Mouse (Mus musculus): ENCODE measurements at regions not wholly inside any gene's neighbourhood (a gene's known extent, or its start where the extent isn't known, plus 50 kb on each side); places are given as distances from the start of the nearest gene placed in this dataset.

- 83% methylated on average over 3 of the region's 3 CpGs for WGBS
These were observed 123.7 kb upstream of the Map3k1 start for GRCm38 (mm10) chr13:111932464-111932863.

DNA sequence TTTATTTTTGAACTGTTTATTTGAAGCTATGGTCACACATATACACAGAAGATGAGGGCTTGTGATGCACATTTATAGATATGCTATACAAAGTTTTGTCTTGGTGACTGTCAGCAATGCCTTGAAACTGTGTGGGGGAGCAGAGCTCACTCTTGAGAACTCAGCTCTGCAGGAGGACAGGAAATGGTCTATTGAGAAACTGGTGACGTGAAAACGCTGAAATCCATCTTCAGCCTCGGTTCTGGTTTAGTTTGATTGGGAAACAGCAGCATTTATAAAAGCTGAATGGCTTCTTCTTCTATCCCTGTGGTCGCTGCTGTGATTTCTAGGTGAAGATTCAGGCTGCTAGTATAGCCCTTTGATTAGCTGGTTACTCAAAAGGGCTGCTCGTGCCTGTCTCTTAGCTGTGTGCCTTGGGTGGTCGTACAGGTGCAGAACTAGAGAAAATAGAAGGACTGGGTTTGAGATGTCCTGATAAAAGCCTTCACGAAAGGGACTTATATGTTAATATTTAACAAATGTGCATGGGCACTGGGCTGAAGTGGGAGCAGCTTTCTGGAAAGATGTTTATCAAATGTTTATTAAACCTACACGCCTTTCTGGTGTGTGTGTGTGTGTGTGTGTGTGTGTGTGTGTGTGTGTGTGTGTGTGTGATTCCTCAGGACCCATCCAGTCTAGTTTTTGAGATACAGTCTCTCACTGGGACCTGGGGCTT, 124.9 kb upstream of the Map3k1 start:
- H3K4me2 ChIP-seq = no peak overlapping the region
- no peak overlapping the region for H3K4me3 ChIP-seq
- 68% methylated on average over 8 of the region's 8 CpGs for WGBS
- no peak overlapping the region for H3K27ac ChIP-seq
- no peaks in the 10 kb centered on the region for H3K36me3 ChIP-seq
- no peak for ATAC-seq (ENCODE audit: insufficient number of reproducible peaks, insufficient read depth, low FRiP score, low TSS enrichment, low read depth)
- H3K9ac ChIP-seq = no peak overlapping the region
- H3K27me3 ChIP-seq = no peaks in the 10 kb centered on the region
- H3K4me1 ChIP-seq = peaks cover 9% of the 10 kb centered on the region
- no peaks in the 10 kb centered on the region for H3K9me3 ChIP-seq

More at GRCm38 (mm10) chr13:111932464-111932863, 123.7 kb upstream of the Map3k1 start:
- no peak overlapping the region for H3K4me2 ChIP-seq
- H3K4me1 ChIP-seq = peaks cover 9% of the 10 kb centered on the region
- no peaks in the 10 kb centered on the region for H3K36me3 ChIP-seq
- no peaks in the 10 kb centered on the region for H3K27me3 ChIP-seq
- H3K27ac ChIP-seq = no peak overlapping the region
- no peak overlapping the region for H3K9ac ChIP-seq
- no peak for ATAC-seq (ENCODE audit: insufficient number of reproducible peaks, insufficient read depth, low FRiP score, low TSS enrichment, low read depth)
- H3K4me3 ChIP-seq = no peak overlapping the region
- no peaks in the 10 kb centered on the region for H3K9me3 ChIP-seq

- H3K9ac ChIP-seq = no peak overlapping the region
- ATAC-seq (ENCODE audit: insufficient number of reproducible peaks, insufficient read depth, low FRiP score, low TSS enrichment, low read depth) = no peak
- no peaks in the 10 kb centered on the region for H3K27me3 ChIP-seq
- H3K4me3 ChIP-seq = no peak overlapping the region
- WGBS = 70% methylated on average over 1 of the region's 1 CpGs
- no peaks in the 10 kb centered on the region for H3K9me3 ChIP-seq
- peaks cover 9% of the 10 kb centered on the region for H3K4me1 ChIP-seq
- H3K4me2 ChIP-seq = no peak overlapping the region
- no peaks in the 10 kb centered on the region for H3K36me3 ChIP-seq
- no peak overlapping the region for H3K27ac ChIP-seq
These were observed 126.9 kb upstream of the Map3k1 start for GRCm38 (mm10) chr13:111935721-111936080.

GRCm38 (mm10) chr13:111936081-111936857, 127.5 kb upstream of the Map3k1 start:
- Histone ChIP-seq H3K9me3 (no peaks in the 10 kb centered on the region), H3K4me3 (no peak overlapping the region), H3K9ac (no peak overlapping the region), H3K4me2 (no peak overlapping the region), H3K27ac (no peak overlapping the region), H3K4me1 (peaks cover 9% of the 10 kb centered on the region), H3K27me3 (no peaks in the 10 kb centered on the region), H3K36me3 (no peaks in the 10 kb centered on the region)
- WGBS = 54% methylated on average over 9 of the region's 9 CpGs
- ATAC-seq (ENCODE audit: insufficient number of reproducible peaks, insufficient read depth, low FRiP score, low TSS enrichment, low read depth) = 0 out of 2 replicates have a peak, but pooled peaks have one; percentile 32

- Histone ChIP-seq H3K9me3 (no peaks in the 10 kb centered on the region), H3K27me3 (no peaks in the 10 kb centered on the region), H3K4me3 (no peak overlapping the region), H3K4me2 (no peak overlapping the region), H3K4me1 (peaks cover 9% of the 10 kb centered on the region), H3K36me3 (no peaks in the 10 kb centered on the region), H3K9ac (no peak overlapping the region), H3K27ac (no peak overlapping the region)
- ATAC-seq (ENCODE audit: insufficient number of reproducible peaks, insufficient read depth, low FRiP score, low TSS enrichment, low read depth) = no peak
- 61% methylated on average over 8 of the region's 8 CpGs for WGBS
These were observed 128.2 kb upstream of the Map3k1 start for GRCm38 (mm10) chr13:111936983-111937382.

GRCm38 (mm10) chr13:111938896-111939422, 130.2 kb upstream of the Map3k1 start:
- 58% methylated on average over 8 of the region's 8 CpGs for WGBS
- ATAC-seq (ENCODE audit: insufficient number of reproducible peaks, insufficient read depth, low FRiP score, low TSS enrichment, low read depth) = no peak

GRCm38 (mm10) chr13:111939534-111940115, 130.8 kb upstream of the Map3k1 start:
- WGBS = 48% methylated on average over 6 of the region's 6 CpGs
- Histone ChIP-seq H3K4me2 (no peak overlapping the region), H3K9ac (no peak overlapping the region), H3K36me3 (no peaks in the 10 kb centered on the region), H3K27ac (no peak overlapping the region), H3K27me3 (no peaks in the 10 kb centered on the region), H3K4me3 (no peak overlapping the region), H3K4me1 (peaks cover 23% of the 10 kb centered on the region), H3K9me3 (no peaks in the 10 kb centered on the region)
- ATAC-seq (ENCODE audit: insufficient number of reproducible peaks, insufficient read depth, low FRiP score, low TSS enrichment, low read depth) = no peak

More at GRCm38 (mm10) chr13:111938896-111939422, 130.2 kb upstream of the Map3k1 start:
- H3K27me3 ChIP-seq = no peaks in the 10 kb centered on the region
- H3K4me2 ChIP-seq = no peak overlapping the region
- H3K4me1 ChIP-seq = peaks cover 16% of the 10 kb centered on the region
- H3K9ac ChIP-seq = no peak overlapping the region
- H3K9me3 ChIP-seq = no peaks in the 10 kb centered on the region
- no peak overlapping the region for H3K4me3 ChIP-seq
- no peaks in the 10 kb centered on the region for H3K36me3 ChIP-seq
- no peak overlapping the region for H3K27ac ChIP-seq

DNA sequence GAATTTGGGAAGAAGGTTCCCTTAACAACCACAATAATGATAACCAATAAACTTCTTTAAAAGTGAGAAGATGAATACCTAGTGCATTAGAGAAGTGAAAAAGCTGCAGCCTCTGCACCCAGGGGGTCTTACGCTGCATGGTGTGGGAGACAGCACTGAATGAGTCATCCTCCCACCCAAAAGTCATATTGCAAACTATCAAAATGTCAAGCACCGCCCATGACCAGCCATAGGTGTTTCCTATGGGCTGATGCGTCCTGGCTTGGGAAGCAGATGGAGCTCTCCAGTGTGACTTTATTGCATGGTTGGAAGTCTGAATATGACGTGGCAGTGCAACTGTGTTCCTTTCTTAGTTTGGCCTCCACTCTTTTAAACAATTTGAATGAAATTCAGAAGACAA, 131.5 kb upstream of the Map3k1 start:
- no peaks in the 10 kb centered on the region for H3K36me3 ChIP-seq
- no peaks in the 10 kb centered on the region for H3K27me3 ChIP-seq
- WGBS = 90% methylated on average over 4 of the region's 4 CpGs
- H3K9ac ChIP-seq = no peak overlapping the region
- ATAC-seq (ENCODE audit: insufficient number of reproducible peaks, insufficient read depth, low FRiP score, low TSS enrichment, low read depth) = no peak
- no peak overlapping the region for H3K4me3 ChIP-seq
- no peaks in the 10 kb centered on the region for H3K9me3 ChIP-seq
- H3K27ac ChIP-seq = no peak overlapping the region
- H3K4me2 ChIP-seq = no peak overlapping the region
- H3K4me1 ChIP-seq = peaks cover 26% of the 10 kb centered on the region

- no peaks in the 10 kb centered on the region for H3K36me3 ChIP-seq
- H3K27me3 ChIP-seq = no peaks in the 10 kb centered on the region
- no peak for ATAC-seq (ENCODE audit: insufficient number of reproducible peaks, insufficient read depth, low FRiP score, low TSS enrichment, low read depth)
- no peak overlapping the region for H3K27ac ChIP-seq
- WGBS = 74% methylated on average over 6 of the region's 6 CpGs
- peaks cover 24% of the 10 kb centered on the region for H3K4me1 ChIP-seq
- no peak overlapping the region for H3K4me2 ChIP-seq
- no peaks in the 10 kb centered on the region for H3K9me3 ChIP-seq
- H3K9ac ChIP-seq = no peak overlapping the region
- H3K4me3 ChIP-seq = no peak overlapping the region
These were observed 132.2 kb upstream of the Map3k1 start for GRCm38 (mm10) chr13:111940796-111941513.

GRCm38 (mm10) chr13:111941946-111942345, 133.2 kb upstream of the Map3k1 start:
- no peak overlapping the region for H3K9ac ChIP-seq
- H3K9me3 ChIP-seq = no peaks in the 10 kb centered on the region
- H3K4me3 ChIP-seq = no peak overlapping the region
- WGBS = 93% methylated on average over 4 of the region's 4 CpGs
- no peaks in the 10 kb centered on the region for H3K27me3 ChIP-seq
- H3K36me3 ChIP-seq = no peaks in the 10 kb centered on the region
- H3K4me1 ChIP-seq = peaks cover 17% of the 10 kb centered on the region
- no peak overlapping the region for H3K4me2 ChIP-seq
- no peak overlapping the region for H3K27ac ChIP-seq
- no peak for ATAC-seq (ENCODE audit: insufficient number of reproducible peaks, insufficient read depth, low FRiP score, low TSS enrichment, low read depth)

GRCm38 (mm10) chr13:111943392-111944088, 134.7 kb upstream of the Map3k1 start:
- Histone ChIP-seq H3K4me1 (peaks cover 17% of the 10 kb centered on the region), H3K27me3 (no peaks in the 10 kb centered on the region), H3K4me2 (no peak overlapping the region), H3K4me3 (no peak overlapping the region), H3K9ac (no peak overlapping the region), H3K27ac (peak overlapping the region; percentile 33; the same call in 1 of the 2 replicates), H3K9me3 (no peaks in the 10 kb centered on the region), H3K36me3 (no peaks in the 10 kb centered on the region)
- no peak for ATAC-seq (ENCODE audit: insufficient number of reproducible peaks, insufficient read depth, low FRiP score, low TSS enrichment, low read depth)
- WGBS = 50% methylated on average over 15 of the region's 15 CpGs
